Mouse (Mus musculus) mouse embryonic stem cell (cell line): Measurements from ENCODE around the gene Olfr303.
"Not testable (repeated sequence)": the region's sequence is repeated elsewhere in the genome, so short reads cannot be mapped to it uniquely, and the experiment has no call there.

ENCODE experiments used
- in situ Hi-C, 2 experiments: fragments of 300-500 bp; cut with MboI; formaldehyde crosslinking; loops; 1 replicate in 1 of 2; 3 replicates in 1 of 2; pipeline ENCODE4 v1.14.3; 2019 to 2020; ENCODE audit warnings: low sequenced_read_pairs in 2 of 2, low pct_unique_long_range_greater_than_20kb in 1 of 2, mixed read lengths in 1 of 2; ENCODE audit not compliant: unreplicated experiment in 1 of 2

Gene Olfr303

GRCm38 (mm10) chr7:86397689-86398088 lies at the start of gene Olfr303:
Gene Olfr303 (minus strand): TSS chr7:86397789.
- in situ Hi-C loops, result no loop called here

GRCm38 (mm10) chr7:86403546-86403945 lies 6.0 kb upstream of the Olfr303 start, which contains the start of gene Olfr301:
Gene Olfr301 (plus strand): TSS chr7:86403846.
- in situ Hi-C loops, result no loop called here

GRCm38 (mm10) chr7:86386558-86386957 lies 11.0 kb downstream of the Olfr303 start, which contains the start of gene Olfr304:
Gene Olfr304 (minus strand): TSS chr7:86386658.
- in situ Hi-C loops, result no loop called here

GRCm38 (mm10) chr7:86385769-86386168 lies 11.8 kb downstream of the Olfr303 start:
- in situ Hi-C loops, result no loop called here

- in situ Hi-C loops, result no loop called here
Observed at GRCm38 (mm10) chr7:86366828-86367227, 30.8 kb downstream of the Olfr303 start, which contains the start of gene Olfr305. Gene Olfr305 (minus strand): TSS chr7:86366928.

GRCm38 (mm10) chr7:86346296-86346695 lies 51.3 kb downstream of the Olfr303 start:
- in situ Hi-C loops, result not testable (repeated sequence)

- in situ Hi-C loops, result no loop called here
Observed at GRCm38 (mm10) chr7:86344253-86344652, 53.3 kb downstream of the Olfr303 start.

GRCm38 (mm10) chr7:86342881-86343565 lies 54.6 kb downstream of the Olfr303 start:
- in situ Hi-C loops, result no loop called here
